Mouse (Mus musculus) megakaryocyte progenitor cell, adult 5-6 weeks (primary cell): ENCODE data around the gene Zfp646. TPM values are rescaled to one million over a fixed set of nuclear protein-coding genes. Genes with fewer than 3 reads are reported as not detected.
A peak's percentile ranks its signal among the peaks of the same experiment; 100 is the strongest.
"Not testable (repeated sequence)": the region's sequence is repeated elsewhere in the genome, so short reads cannot be mapped to it uniquely, and the experiment has no call there.

Experiments
- ATAC-seq: replicated peaks from 2 replicates; pipeline ENCODE4 v1.8.0; 2016; ENCODE audit warnings: mild to moderate bottlenecking, moderate TSS enrichment, inconsistent platforms; ENCODE audit not compliant: poor library complexity
- total RNA-seq, 2 experiments: library from RNA; stranded (forward) in 1 of 2; stranded (reverse) in 1 of 2; fragments of 157-497, 149-512 nt in 1 of 2; fragments of 200-1000 nt in 1 of 2; gene quantifications; 2 replicates each; pipeline versions ENCODE4 v1.2.3 to v1.2.4; 2015 to 2017

Gene Zfp646
- total RNA-seq, 2 experiments from 2014 or later: 18.7 to 31.6 TPM

GRCm38 (mm10) chr7:127879301-127879700, 3.3 kb downstream of the Zfp646 start:
- ATAC-seq: no peak

- no peak for ATAC-seq
Measured at GRCm38 (mm10) chr7:127880431-127880830, 4.4 kb downstream of the Zfp646 start.

- peak; percentile 49; the same call in 1 of the 2 replicates for ATAC-seq
Measured at GRCm38 (mm10) chr7:127885951-127886350, 9.9 kb downstream of the Zfp646 start.

GRCm38 (mm10) chr7:127886551-127886950, 10.5 kb downstream of the Zfp646 start:
- no peak for ATAC-seq

GRCm38 (mm10) chr7:127887191-127887590, 11.2 kb downstream of the Zfp646 start:
- no peak for ATAC-seq

GRCm38 (mm10) chr7:127887781-127888180, 11.8 kb downstream of the Zfp646 start:
- ATAC-seq: no peak

- peak; percentile 43; the same call in 1 of the 2 replicates for ATAC-seq
Measured at GRCm38 (mm10) chr7:127888821-127889220, 12.8 kb downstream of the Zfp646 start.

- ATAC-seq: no peak
Measured at GRCm38 (mm10) chr7:127890798-127891197, 14.8 kb downstream of the Zfp646 start, which contains the start of gene Prss53. Gene Prss53, minus strand, starts transcription at chr7:127890970.

- no peak for ATAC-seq
Measured at GRCm38 (mm10) chr7:127894480-127894879, 18.5 kb downstream of the Zfp646 start.

GRCm38 (mm10) chr7:127895442-127895841, 19.4 kb downstream of the Zfp646 start, which contains the start of the genes Gm21974 and Vkorc1:
Gene Gm21974, minus strand, starts transcription at chr7:127895454.
Gene Vkorc1, minus strand, starts transcription at chr7:127895617.
- peak; percentile 91 for ATAC-seq

GRCm38 (mm10) chr7:127895891-127896290, 19.9 kb downstream of the Zfp646 start:
- ATAC-seq: not testable (repeated sequence)

- peak; percentile 43 for ATAC-seq
Measured at GRCm38 (mm10) chr7:127896384-127896783, 20.4 kb downstream of the Zfp646 start.

GRCm38 (mm10) chr7:127897542-127897941, 21.5 kb downstream of the Zfp646 start:
- ATAC-seq: no peak

GRCm38 (mm10) chr7:127898179-127898956, 22.3 kb downstream of the Zfp646 start:
- ATAC-seq: no peak

- no peak for ATAC-seq
Measured at GRCm38 (mm10) chr7:127899997-127900396, 24.0 kb downstream of the Zfp646 start.

GRCm38 (mm10) chr7:127901772-127902171, 25.8 kb downstream of the Zfp646 start:
- ATAC-seq: no peak

GRCm38 (mm10) chr7:127903971-127904796, 28.2 kb downstream of the Zfp646 start, which contains the start of gene Bckdk:
Gene Bckdk, plus strand, starts transcription at chr7:127904082.
- peak; percentile 86 for ATAC-seq

GRCm38 (mm10) chr7:127907939-127908338, 31.9 kb downstream of the Zfp646 start:
- ATAC-seq: no peak

- ATAC-seq: no peak
Measured at GRCm38 (mm10) chr7:127908656-127909055, 32.6 kb downstream of the Zfp646 start.

GRCm38 (mm10) chr7:127912190-127912871, 36.3 kb downstream of the Zfp646 start, which contains the start of gene Kat8:
Gene Kat8, plus strand, starts transcription at chr7:127912516.
- ATAC-seq: peak; percentile 98

- ATAC-seq: no peak
Measured at GRCm38 (mm10) chr7:127912938-127913337, 36.9 kb downstream of the Zfp646 start.
